Mouse (Mus musculus): ENCODE data around the gene Rabgap1l. TPM values are rescaled to one million over a fixed set of nuclear protein-coding genes. Genes with fewer than 3 reads are reported as not detected.
A peak's percentile ranks its signal among the peaks of the same experiment; 100 is the strongest.

Rabgap1l gene
- polyA plus RNA-seq, 1 experiment from 2014 or later, result 17.4 TPM

- no peak for ATAC-seq (replicated peaks; ENCODE audit: low FRiP score)
- Histone ChIP-seq H3K27me3 (ENCODE audit: control insufficient read depth, insufficient read depth, low read length) (no peaks in the 10 kb centered on the region), H3K36me3 (ENCODE audit: control insufficient read depth, insufficient read depth, low read length) (no peaks in the 10 kb centered on the region), H3K4me1 (replicated peaks; ENCODE audit: control insufficient read depth, insufficient read depth, low read length) (no peaks in the 10 kb centered on the region), H3K9me3 (ENCODE audit: control insufficient read depth, low read length) (no peaks in the 10 kb centered on the region), H3K27ac (ENCODE audit: low read depth, low read length) (0 out of 2 replicates have a peak overlapping the region, but pooled peaks have one; percentile 21), H3K4me2 (ENCODE audit: low read depth, low read length, severe bottlenecking) (no peak overlapping the region), H3K9ac (ENCODE audit: low read length) (no peak overlapping the region), H3K4me3 (ENCODE audit: low read depth, low read length) (no peak overlapping the region)
- DNase-seq (ENCODE audit: low spot score), result no peak
Observed at GRCm38 (mm10) chr1:160233921-160234320, 559.1 kb downstream of the Rabgap1l start.

- no peak overlapping the region for H3K4me3 ChIP-seq (ENCODE audit: low read depth, low read length)
- DNase-seq (ENCODE audit: low spot score), result no peak
- H3K9me3 ChIP-seq (ENCODE audit: control insufficient read depth, low read length), result no peaks in the 10 kb centered on the region
- H3K4me1 ChIP-seq (replicated peaks; ENCODE audit: control insufficient read depth, insufficient read depth, low read length), result no peaks in the 10 kb centered on the region
- no peaks in the 10 kb centered on the region for H3K36me3 ChIP-seq (ENCODE audit: control insufficient read depth, insufficient read depth, low read length)
- 64% methylated on average over 3 of the region's 3 CpGs for WGBS
- no peak overlapping the region for H3K27ac ChIP-seq (ENCODE audit: low read depth, low read length)
- no peak overlapping the region for H3K4me2 ChIP-seq (ENCODE audit: low read depth, low read length, severe bottlenecking)
- H3K27me3 ChIP-seq (ENCODE audit: control insufficient read depth, insufficient read depth, low read length), result no peaks in the 10 kb centered on the region
- ATAC-seq (replicated peaks; ENCODE audit: low FRiP score), result peak; percentile 33
- no peak overlapping the region for H3K9ac ChIP-seq (ENCODE audit: low read length)
Observed at GRCm38 (mm10) chr1:160232113-160232512, 560.9 kb downstream of the Rabgap1l start.

- H3K4me1 ChIP-seq (replicated peaks; ENCODE audit: control insufficient read depth, insufficient read depth, low read length), result no peaks in the 10 kb centered on the region
- DNase-seq (ENCODE audit: low spot score) (no peak), ATAC-seq (replicated peaks; ENCODE audit: low FRiP score) (no peak)
- 65% methylated on average over 4 of the region's 4 CpGs for WGBS
- no peak overlapping the region for H3K4me2 ChIP-seq (ENCODE audit: low read depth, low read length, severe bottlenecking)
- no peaks in the 10 kb centered on the region for H3K36me3 ChIP-seq (ENCODE audit: control insufficient read depth, insufficient read depth, low read length)
- H3K27ac ChIP-seq (ENCODE audit: low read depth, low read length), result no peak overlapping the region
- H3K9me3 ChIP-seq (ENCODE audit: control insufficient read depth, low read length), result no peaks in the 10 kb centered on the region
- H3K9ac ChIP-seq (ENCODE audit: low read length), result no peak overlapping the region
- H3K27me3 ChIP-seq (ENCODE audit: control insufficient read depth, insufficient read depth, low read length), result no peaks in the 10 kb centered on the region
- H3K4me3 ChIP-seq (ENCODE audit: low read depth, low read length), result no peak overlapping the region
Observed at GRCm38 (mm10) chr1:160231013-160231412, 562.0 kb downstream of the Rabgap1l start.

GRCm38 (mm10) chr1:160227850-160228249 is 565.2 kb downstream of the Rabgap1l start:
- H3K4me1 ChIP-seq (replicated peaks; ENCODE audit: control insufficient read depth, insufficient read depth, low read length), result no peaks in the 10 kb centered on the region
- H3K27ac ChIP-seq (ENCODE audit: low read depth, low read length), result no peak overlapping the region
- H3K27me3 ChIP-seq (ENCODE audit: control insufficient read depth, insufficient read depth, low read length), result no peaks in the 10 kb centered on the region
- H3K9ac ChIP-seq (ENCODE audit: low read length), result no peak overlapping the region
- DNase-seq (ENCODE audit: low spot score) (no peak), ATAC-seq (replicated peaks; ENCODE audit: low FRiP score) (no peak)
- H3K4me2 ChIP-seq (ENCODE audit: low read depth, low read length, severe bottlenecking), result no peak overlapping the region
- no peaks in the 10 kb centered on the region for H3K9me3 ChIP-seq (ENCODE audit: control insufficient read depth, low read length)
- no peak overlapping the region for H3K4me3 ChIP-seq (ENCODE audit: low read depth, low read length)
- H3K36me3 ChIP-seq (ENCODE audit: control insufficient read depth, insufficient read depth, low read length), result no peaks in the 10 kb centered on the region

GRCm38 (mm10) chr1:160227196-160227595 is 565.8 kb downstream of the Rabgap1l start:
- Histone ChIP-seq H3K36me3 (ENCODE audit: control insufficient read depth, insufficient read depth, low read length) (no peaks in the 10 kb centered on the region), H3K4me1 (replicated peaks; ENCODE audit: control insufficient read depth, insufficient read depth, low read length) (no peaks in the 10 kb centered on the region), H3K4me2 (ENCODE audit: low read depth, low read length, severe bottlenecking) (no peak overlapping the region), H3K9me3 (ENCODE audit: control insufficient read depth, low read length) (no peaks in the 10 kb centered on the region), H3K27me3 (ENCODE audit: control insufficient read depth, insufficient read depth, low read length) (no peaks in the 10 kb centered on the region), H3K9ac (ENCODE audit: low read length) (no peak overlapping the region), H3K27ac (ENCODE audit: low read depth, low read length) (no peak overlapping the region), H3K4me3 (ENCODE audit: low read depth, low read length) (no peak overlapping the region)
- WGBS, result 86% methylated on average over 4 of the region's 4 CpGs
- no peak for ATAC-seq (replicated peaks; ENCODE audit: low FRiP score)
- DNase-seq (ENCODE audit: low spot score), result no peak

- WGBS, result 77% methylated on average over 2 of the region's 2 CpGs
- Histone ChIP-seq H3K4me3 (ENCODE audit: low read depth, low read length) (no peak overlapping the region), H3K27me3 (ENCODE audit: control insufficient read depth, insufficient read depth, low read length) (no peaks in the 10 kb centered on the region), H3K4me2 (ENCODE audit: low read depth, low read length, severe bottlenecking) (no peak overlapping the region), H3K9ac (ENCODE audit: low read length) (no peak overlapping the region), H3K36me3 (ENCODE audit: control insufficient read depth, insufficient read depth, low read length) (no peaks in the 10 kb centered on the region), H3K4me1 (replicated peaks; ENCODE audit: control insufficient read depth, insufficient read depth, low read length) (no peaks in the 10 kb centered on the region), H3K27ac (ENCODE audit: low read depth, low read length) (no peak overlapping the region), H3K9me3 (ENCODE audit: control insufficient read depth, low read length) (no peaks in the 10 kb centered on the region)
- ATAC-seq (replicated peaks; ENCODE audit: low FRiP score) (no peak), DNase-seq (ENCODE audit: low spot score) (no peak)
Observed at GRCm38 (mm10) chr1:160224093-160224492, 568.9 kb downstream of the Rabgap1l start.

GRCm38 (mm10) chr1:160217898-160218297 is 575.1 kb downstream of the Rabgap1l start:
- Histone ChIP-seq H3K36me3 (ENCODE audit: control insufficient read depth, insufficient read depth, low read length) (no peaks in the 10 kb centered on the region), H3K4me1 (replicated peaks; ENCODE audit: control insufficient read depth, insufficient read depth, low read length) (no peaks in the 10 kb centered on the region), H3K4me2 (ENCODE audit: low read depth, low read length, severe bottlenecking) (no peak overlapping the region), H3K27ac (ENCODE audit: low read depth, low read length) (no peak overlapping the region), H3K4me3 (ENCODE audit: low read depth, low read length) (no peak overlapping the region), H3K27me3 (ENCODE audit: control insufficient read depth, insufficient read depth, low read length) (no peaks in the 10 kb centered on the region), H3K9ac (ENCODE audit: low read length) (no peak overlapping the region), H3K9me3 (ENCODE audit: control insufficient read depth, low read length) (no peaks in the 10 kb centered on the region)
- ATAC-seq (replicated peaks; ENCODE audit: low FRiP score) (no peak), DNase-seq (ENCODE audit: low spot score) (no peak)
- WGBS, result 84% methylated on average over 3 of the region's 3 CpGs

GRCm38 (mm10) chr1:160214171-160214570 is 578.8 kb downstream of the Rabgap1l start:
- H3K4me2 ChIP-seq (ENCODE audit: low read depth, low read length, severe bottlenecking), result no peak overlapping the region; the same call in 1 of the 2 replicates
- no peaks in the 10 kb centered on the region for H3K36me3 ChIP-seq (ENCODE audit: control insufficient read depth, insufficient read depth, low read length)
- WGBS, result 83% methylated on average over 7 of the region's 7 CpGs
- no peak overlapping the region for H3K4me3 ChIP-seq (ENCODE audit: low read depth, low read length)
- ATAC-seq (replicated peaks; ENCODE audit: low FRiP score) (no peak), DNase-seq (ENCODE audit: low spot score) (no peak)
- peaks cover 6% of the 10 kb centered on the region; the same call in 1 of the 2 replicates for H3K4me1 ChIP-seq (replicated peaks; ENCODE audit: control insufficient read depth, insufficient read depth, low read length)
- H3K9me3 ChIP-seq (ENCODE audit: control insufficient read depth, low read length), result no peaks in the 10 kb centered on the region
- H3K9ac ChIP-seq (ENCODE audit: low read length), result peak overlapping the region; percentile 8; the same call in 1 of the 2 replicates
- no peaks in the 10 kb centered on the region for H3K27me3 ChIP-seq (ENCODE audit: control insufficient read depth, insufficient read depth, low read length)
- no peak overlapping the region for H3K27ac ChIP-seq (ENCODE audit: low read depth, low read length)

Data from forebrain, embryonic 11.5 days (tissue).